Mouse (Mus musculus): ENCODE results near the gene Acox2. TPM values are rescaled to one million over a fixed set of nuclear protein-coding genes. Genes with fewer than 3 reads are reported as not detected.
"Not testable (repeated sequence)": the region's sequence is repeated elsewhere in the genome, so short reads cannot be mapped to it uniquely, and the experiment has no call there.

Gene Acox2
- 10 to 100 TPM in 1 of 2 experiments, 1 to 10 TPM in 1; 1.1 to 11.4 TPM for total RNA-seq (2021)
- long read RNA-seq, experiment 1, partial matches to known transcripts = 1 of 10 reads
- long read RNA-seq, experiment 1, other reads (novel, unspliced or antisense) = 4 of 10 reads
- long read RNA-seq, experiment 2, partial matches to known transcripts = 2 of 2 reads
- long read RNA-seq, experiment 2, other reads (novel, unspliced or antisense) = 0 of 2 reads

DNA sequence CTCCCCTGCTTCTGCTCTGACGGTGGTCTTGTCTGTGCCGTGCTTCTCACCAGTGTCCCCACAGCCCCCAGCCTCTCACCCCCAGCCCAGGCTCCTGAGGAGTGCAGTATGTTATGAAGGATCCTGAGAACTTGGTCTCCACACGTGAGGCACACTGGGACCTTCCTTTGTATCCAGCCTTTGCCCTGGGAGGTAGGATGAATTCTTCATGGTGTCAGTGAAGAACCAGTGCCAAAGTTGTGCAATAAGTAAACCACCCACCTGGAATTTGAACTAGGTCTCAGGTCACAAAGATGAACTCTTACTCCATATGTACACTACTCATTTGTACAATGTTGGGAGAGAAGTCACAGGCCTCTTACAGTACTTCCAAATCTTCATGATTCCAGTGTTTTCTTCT is at the start of gene Acox2:
Acox2 (minus strand) TSS at position 188 of the 400 bp plus-strand sequence.
- DNase-seq (ENCODE audit: low spot score in 2 of 2) = no peak

DNA sequence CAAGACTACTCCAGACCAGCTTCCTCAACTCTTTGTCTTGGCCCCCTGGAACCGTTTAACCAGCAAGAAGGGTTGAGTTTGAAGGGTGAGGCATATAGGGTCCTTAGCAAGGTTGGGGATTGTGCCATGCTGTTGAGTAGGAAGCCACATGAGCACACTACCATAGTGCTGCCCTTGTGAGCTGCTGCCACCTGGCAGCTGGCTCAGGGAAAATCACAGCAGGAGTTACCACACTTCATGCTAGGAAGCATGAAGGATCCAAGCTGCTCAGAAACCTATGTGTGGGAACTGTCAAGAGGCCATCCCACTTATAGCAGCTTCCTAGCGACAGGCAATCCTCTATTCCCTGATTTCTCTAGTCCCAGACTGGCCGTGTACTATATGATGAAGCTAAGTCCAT is 49.5 kb upstream of the Acox2 start:
- DNase-seq (ENCODE audit: low spot score in 2 of 2) = no peak

DNA sequence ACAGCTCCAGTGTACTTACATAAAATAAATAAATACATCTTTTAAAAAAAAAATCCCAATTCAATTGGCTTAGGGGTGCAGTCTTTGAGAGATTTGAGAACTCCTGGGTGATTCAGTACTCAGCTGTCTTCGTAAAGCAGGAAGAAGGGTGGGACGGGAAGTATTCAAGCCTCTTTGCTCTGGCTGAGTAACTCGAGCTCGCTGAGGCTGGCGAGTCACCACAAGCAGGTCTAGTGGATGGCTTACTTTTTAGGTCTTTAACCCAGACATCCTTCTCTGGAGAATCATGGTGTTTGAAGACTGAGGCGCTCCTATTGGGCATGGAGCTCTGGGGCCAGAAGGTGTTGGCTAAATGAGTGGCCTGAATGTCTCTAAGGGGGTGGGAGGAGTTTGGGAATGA is 47.7 kb upstream of the Acox2 start:
- DNase-seq (ENCODE audit: low spot score in 2 of 2) = no peak

DNA sequence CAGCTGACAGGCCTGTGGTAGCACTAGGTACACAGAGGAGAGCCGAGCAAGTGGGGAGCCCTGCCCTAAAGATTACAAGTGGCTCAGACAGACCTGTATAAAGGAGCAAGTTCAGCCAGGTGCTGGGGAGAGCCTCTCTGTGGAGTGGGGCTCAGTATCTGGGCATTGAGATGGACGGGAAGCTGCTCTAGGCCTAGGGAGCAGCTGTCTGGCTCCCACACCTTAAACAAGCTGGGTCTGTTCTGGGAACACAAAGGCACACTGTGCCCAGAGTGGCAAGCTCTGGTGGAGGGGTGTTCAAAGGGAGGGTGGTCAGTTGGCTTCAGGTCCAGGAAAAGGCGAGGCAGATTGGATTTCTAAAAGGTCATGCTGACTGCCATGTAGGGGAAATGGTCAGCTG is 45.9 kb upstream of the Acox2 start:
- no peak for DNase-seq (ENCODE audit: low spot score in 2 of 2)

DNA sequence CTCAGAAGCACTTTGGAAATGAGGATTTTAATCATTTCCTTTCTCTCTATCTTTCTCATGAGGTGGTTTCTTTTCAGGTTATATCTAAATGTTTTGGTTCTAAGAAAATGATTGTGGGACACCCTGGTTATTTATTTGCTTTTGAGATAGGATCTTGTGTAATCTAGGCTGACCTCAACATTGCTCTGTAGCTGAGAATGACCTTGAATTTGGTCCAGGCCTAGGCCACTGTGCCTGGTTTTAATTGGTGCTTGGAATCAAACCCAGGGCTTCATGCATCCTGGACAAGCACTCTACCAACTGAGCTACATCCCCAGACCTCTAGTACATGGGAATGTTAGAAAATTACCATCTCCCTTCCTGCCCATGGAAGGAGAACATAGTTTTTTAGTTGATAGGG is 44.9 kb upstream of the Acox2 start:
- DNase-seq (ENCODE audit: low spot score in 2 of 2) = no peak

DNA sequence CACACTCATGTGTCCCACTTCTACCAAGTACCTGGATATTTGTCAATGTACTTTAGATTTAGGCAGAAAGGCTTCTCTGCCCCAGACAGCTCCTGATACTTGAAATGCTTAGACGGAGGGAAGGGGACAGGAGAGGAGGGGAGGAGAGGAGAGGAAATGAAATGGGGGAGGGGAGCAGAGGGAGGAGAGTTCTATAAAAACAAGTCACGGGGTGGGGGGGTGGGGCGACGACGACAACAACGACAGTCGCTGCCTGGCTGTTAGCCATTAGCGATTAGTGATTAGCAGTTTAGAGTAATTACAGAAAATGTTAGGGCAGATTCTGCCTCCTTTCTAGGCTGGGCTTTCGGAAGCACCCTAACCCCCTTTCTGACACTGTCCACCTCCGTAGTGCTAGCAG is 43.5 kb upstream of the Acox2 start:
- no peak for DNase-seq (ENCODE audit: low spot score in 2 of 2)

DNA sequence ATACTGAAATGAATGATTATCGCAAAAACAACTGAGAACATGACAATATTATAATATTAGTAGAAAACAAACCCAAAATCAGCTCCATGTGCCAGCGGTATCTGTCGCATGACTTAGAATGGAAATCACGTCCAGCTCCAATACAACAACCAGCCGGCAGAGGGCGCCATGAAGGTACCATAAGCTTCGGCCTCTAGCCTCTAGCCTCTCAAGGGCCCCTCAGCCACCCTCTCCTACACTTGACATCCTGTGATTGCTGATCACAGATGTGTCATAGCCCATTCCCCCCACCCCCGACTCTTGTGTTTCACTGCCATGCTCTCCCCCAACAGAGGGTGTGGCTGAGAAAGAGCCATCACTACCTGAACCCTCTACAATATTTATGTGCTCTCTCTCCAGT is 41.1 kb upstream of the Acox2 start:
- no peak for DNase-seq (ENCODE audit: low spot score in 2 of 2)

DNA sequence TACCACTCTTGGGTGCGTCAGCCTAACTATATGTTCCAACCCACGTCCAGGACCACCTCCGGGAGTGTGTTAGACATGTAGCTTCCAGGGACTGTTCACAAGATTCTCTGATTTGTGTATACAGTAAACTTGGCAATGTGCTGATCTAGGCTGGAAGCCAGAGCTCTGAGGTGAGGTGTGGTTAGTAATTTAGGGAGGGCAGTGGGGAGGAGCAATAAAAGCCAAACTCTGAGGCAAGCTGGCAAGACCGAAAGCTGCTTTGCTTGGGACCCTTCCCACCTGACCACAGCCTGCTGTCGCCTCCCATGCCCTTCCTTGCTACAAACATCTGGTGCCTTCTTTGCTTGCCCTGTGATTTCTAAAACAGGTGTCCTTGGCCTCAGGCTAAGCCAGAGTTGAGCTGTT is 38.7 kb upstream of the Acox2 start:
- DNase-seq (ENCODE audit: low spot score in 2 of 2) = no peak

DNA sequence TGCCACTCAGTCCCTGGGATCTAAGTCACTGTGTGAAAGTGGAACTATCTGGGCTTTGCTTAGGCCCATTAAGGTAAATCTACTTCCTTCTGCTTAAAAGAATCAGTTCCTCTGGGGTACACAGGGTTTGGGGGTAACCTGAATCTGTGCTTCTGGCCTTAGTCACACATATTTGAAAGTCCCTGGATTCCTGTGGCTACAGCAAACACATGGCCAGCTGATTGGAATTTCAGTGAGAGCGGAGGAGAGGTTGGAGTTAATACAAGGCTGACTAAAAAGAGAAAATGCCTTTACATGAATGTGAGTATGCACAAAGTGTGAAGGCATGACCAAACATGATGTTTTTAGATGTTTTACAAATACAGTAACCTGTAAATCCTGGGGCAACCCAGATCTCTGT is 35.1 kb upstream of the Acox2 start:
- DNase-seq (ENCODE audit: low spot score in 2 of 2) = no peak

DNA sequence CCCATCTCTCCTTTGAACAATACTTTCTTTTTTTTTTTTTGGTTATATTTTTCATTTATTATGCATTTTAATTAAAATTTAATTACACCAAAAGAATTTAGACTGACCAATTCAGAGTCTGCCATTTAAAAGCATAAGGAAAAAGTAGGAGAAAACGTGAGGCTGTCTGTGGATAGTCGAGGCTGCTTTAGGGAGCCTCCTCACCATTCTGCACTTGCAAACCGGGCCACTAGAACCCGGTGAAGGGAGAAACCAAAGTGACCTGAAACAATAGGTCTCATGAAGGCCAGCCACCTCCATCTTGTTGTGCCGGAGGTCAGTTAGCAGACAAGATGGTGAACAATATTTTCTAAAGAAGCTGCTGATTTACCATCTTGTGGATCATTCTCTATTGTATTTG is 27.4 kb upstream of the Acox2 start:
- DNase-seq (ENCODE audit: low spot score in 2 of 2) = peak; percentile 54 to 76

DNA sequence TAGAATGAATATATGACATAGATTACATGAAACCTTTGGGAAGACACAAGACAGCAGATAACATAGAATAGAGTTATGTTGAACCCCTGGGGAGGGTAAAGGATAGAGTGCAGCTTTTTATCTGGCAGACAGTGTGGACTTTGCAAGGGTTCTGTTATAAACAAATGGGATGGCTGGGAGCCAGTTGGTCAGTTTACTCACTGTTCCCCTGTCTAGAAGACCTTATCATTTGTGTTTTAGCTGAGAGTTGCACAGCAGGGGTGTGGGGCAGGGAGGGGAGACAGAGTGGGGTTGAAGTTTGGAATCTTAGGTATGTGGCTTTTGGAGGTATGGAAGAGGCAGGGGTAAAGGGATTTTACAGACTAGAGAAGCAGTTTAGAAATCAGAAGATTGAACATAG is 24.6 kb upstream of the Acox2 start:
- no peak for DNase-seq (ENCODE audit: low spot score in 2 of 2)

DNA sequence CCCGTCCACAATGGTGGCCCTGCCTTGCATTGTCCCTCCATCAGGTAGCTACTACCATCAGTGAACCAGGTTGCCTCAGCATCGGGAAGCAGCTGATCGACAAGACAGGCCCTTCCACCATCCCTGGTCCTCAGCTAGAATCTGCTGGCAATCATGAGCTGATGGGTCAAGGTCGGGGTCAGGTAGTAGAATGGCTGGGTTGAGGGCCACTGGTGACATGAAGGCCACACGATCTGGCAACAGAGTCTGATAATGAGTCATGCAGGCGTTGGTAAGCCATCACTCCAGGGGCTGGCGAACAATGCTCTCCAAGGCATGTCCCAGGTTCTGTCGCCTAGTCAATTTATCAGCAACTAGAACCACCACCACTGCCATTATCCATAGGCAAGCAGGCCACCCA is 12.1 kb upstream of the Acox2 start:
- DNase-seq (ENCODE audit: low spot score in 2 of 2) = not testable (repeated sequence)

DNA sequence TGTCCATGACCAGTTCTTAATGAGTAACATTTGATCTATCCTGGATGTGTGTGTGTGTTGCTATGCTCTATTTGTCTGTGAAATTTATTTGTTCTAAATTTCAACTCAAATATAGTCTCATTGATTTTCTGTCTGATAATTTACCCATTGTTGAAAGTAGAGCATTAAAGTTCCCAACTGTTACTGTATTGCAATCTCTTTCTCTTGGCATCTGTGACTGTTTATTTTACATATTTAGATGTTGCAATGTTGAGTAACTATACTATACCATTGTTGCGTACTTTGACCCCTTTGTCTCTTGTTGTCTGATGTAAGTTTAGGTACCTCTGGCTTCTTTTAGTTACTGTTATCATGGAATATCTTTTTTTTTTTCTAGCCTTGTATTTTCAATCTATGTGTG is 5.2 kb upstream of the Acox2 start:
- DNase-seq (ENCODE audit: low spot score in 2 of 2) = no peak

DNA sequence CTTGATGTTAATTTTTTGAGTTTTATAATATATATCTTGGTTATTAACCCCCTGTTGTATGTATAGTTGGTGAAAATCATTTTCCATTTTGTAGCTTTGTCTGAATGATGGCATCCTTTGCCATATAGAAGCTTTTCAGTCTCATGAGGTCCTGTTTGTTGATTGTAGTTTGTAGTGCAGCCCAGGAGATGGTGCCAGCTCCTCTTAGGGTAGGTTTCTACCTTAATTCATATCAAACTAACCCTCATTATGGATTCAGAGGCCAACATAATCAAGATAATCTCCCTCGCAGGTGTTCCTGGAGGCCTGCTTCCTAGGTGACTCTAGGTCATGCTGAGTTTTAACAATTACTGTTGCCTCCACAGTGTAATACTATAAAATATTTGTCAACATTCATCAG is 3.1 kb upstream of the Acox2 start:
- no peak for DNase-seq (ENCODE audit: low spot score in 2 of 2)

DNA sequence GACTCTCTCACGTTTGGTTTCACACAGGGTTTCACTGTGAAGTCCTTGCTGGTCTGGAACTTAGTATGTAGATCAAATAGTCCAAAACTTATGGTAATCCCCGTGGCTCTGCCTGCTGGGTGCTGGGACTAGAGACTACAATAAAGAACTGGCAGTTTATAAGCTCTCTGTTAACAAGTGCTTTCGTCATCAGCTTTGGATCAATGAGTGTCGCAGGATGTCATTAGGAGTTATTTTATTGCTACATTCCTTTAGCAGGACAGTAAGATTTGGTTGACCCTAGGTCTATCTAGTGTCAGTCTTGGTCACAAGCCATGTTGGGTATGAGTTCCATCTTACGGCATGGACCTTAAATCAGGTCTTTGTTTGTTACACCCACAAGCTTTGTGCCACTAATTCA is 1.1 kb upstream of the Acox2 start:
- no peak for DNase-seq (ENCODE audit: low spot score in 2 of 2)

DNA sequence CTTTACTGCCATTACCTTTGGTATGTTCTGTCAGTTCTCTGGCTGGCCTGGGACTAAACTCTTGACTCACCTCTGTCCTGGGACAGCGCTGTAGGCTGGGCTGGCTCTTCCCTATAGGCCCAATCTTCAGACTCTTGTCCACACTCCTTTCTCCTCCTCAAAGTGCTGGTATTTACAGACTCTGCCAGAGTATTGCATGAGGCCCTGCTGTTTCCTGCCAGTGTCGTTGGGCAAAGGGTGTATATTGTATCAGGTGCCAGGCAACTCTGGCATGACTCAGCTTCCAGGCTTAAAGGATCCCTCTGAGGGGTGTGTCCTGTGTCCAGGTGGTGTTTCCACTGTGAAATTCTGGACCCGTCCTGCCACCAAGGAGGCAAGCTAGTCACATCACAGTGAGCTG is 401 bp downstream of the Acox2 start:
- DNase-seq (ENCODE audit: low spot score in 2 of 2) = no peak

DNA sequence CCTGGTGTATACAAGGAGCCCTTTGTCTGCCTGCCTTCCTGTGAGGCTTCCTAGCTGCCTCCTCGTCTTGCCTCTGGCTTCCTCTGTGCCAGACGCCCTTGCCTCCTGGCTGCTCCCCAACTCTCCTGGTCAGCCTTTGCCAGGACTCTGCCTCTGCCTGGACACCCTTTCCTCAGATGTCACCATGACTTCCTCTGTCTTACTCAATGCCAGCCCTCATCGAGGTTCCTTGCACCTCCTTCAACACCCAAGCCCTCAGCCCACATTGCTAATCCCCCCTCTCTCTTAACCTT is 872 bp downstream of the Acox2 start:
- DNase-seq (ENCODE audit: low spot score in 2 of 2) = no peak

DNA sequence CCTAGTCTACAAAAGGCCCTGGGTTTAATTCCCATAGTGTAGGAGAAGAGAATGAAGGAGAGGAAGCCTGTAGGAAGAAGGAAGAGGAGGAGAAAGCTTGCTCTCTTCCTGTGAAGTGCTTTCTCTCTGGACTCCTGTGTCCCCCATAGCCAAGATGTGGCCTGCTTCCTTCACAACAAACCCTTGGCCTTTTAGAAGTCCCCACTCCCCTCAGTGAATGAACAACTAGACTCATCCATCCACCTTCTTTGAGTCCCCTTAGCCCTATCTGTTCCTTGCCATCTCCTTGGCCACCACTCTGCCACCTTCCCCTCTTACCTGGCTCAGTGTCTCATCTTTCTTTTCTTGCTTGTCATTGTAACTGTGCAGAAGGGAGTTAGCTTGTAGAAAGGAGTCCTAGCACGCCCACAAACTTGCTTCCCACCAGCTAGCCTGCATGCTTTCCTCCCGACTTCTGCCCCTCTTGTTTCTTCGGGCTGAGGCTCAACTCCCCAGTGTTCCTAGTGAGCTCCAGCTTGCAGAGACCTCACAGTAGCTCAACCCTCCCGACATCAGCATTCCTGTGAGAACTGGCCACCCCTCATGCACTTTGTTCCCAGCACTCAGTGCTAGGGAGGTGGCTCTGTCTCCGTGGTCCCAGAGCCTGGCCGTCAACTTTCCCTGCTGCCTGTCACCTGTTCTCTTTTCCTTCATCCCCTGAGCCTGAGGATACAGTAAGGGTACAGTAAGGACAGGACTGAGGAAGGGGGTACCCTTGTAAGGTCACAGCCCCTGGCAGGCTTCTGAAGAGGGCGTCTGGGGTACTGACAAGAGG is 1.4 kb downstream of the Acox2 start:
- no peak for DNase-seq (ENCODE audit: low spot score in 2 of 2)

DNA sequence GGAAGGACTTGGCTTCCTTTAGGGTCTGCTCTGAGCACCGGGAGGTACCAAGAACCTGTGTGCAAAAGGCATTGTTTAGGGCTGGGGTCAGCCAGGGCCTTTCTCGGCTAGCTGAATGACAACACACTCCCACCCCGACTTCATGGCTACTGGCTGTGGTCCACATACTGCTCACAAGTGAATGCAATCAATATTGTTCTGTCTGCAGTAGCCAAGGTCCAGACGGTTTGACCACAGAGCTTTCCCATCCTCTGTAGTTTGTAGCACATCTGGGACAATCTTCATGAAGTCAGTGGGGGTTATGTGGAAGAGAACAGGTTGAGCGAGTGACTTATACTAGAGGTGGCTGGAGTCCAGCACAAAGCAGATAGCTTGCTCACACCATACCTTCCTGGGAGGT is 2.3 kb downstream of the Acox2 start:
- DNase-seq (ENCODE audit: low spot score in 2 of 2) = no peak

DNA sequence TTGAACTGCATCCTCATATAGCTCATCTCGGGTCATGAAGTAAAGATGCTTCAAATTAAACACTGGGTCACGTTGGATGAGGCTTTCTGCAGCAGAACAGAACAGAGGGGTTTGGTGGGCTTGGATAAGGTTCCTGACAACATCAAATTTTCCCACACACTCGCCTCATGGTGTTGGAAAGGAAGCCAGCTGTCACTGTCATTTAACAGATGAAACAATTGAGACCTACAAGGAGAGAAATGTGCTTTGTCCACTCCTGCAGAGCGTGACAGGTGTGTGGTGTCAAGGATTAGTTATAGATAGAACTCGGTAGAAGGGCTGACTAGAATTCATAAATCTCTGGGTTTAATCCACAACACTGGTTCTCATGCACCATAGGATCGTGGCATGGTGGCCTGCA is 3.1 kb downstream of the Acox2 start:
- no peak for DNase-seq (ENCODE audit: low spot score in 2 of 2)

DNA sequence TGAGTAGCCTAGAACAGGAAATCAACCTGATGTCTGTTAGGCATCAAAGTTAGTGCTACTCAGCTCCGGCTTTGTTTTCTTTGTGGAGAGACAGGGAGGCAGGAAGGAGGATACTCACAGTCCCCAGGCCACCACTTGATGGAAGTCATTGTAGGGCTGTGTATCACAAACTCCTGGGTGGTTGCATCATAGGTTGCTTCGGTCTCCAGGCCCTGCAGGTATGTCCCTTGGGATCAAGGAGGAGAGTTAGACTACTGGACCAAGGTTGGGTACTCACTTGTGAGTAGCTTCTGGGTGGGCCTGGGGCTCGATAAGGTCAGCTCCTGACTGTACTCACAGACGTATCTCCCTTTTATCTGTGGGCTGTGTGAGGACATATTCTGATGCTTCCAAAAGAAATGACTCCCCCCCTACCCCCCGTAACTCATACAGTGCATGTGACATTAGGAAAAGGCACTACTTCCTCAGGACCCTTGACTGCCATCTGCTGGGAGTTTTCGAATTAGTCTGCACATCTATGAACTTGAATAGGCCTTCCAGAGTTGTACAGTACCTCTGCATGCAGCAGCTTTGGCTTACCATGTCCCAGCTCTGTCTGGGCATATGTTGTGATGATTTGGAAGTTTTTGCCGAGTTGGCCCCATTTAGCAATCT is 4.0 kb downstream of the Acox2 start:
- DNase-seq (ENCODE audit: low spot score in 2 of 2) = peak in 1 of 2 experiments; percentile 24

DNA sequence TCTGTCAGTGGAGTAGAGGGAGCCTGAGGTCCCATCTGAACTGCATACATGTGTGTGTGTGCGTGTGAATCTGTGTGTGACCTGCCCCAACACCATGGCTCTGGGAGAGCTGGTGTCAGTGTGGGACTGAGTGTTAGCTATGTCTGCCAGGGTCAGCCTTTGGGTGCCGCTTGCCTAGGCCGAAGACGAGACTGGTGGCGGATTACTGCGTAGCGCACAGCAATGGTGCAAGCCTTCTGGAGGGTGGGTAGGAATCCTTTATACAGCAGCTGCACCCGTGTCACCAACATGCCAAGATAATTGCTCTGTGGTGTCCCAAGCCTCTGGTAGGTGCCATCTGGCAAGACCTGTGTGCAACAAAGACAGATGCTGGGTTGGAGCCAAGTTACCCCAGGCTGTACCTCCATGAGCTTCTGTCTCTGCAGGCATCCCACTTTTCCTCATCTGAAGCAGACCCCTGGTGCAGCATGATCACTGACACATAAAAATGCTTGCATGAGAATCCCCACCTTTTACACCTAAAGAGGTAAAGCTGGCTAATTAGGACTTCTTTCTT is 7.7 kb downstream of the Acox2 start:
- DNase-seq (ENCODE audit: low spot score in 2 of 2) = no peak

Data from adrenal gland, postnatal 4 days (tissue).